Mouse (Mus musculus): ENCODE measurements around the gene Shroom3. TPM values are rescaled to one million over a fixed set of nuclear protein-coding genes. Genes with fewer than 3 reads are reported as not detected.

The Shroom3 gene
- polyA plus RNA-seq, 1 experiment from 2014 or later: 2.5 TPM

GRCm38 (mm10) chr5:92994861-92995260 is 311.6 kb downstream of the Shroom3 start:
- H3K4me3 ChIP-seq (replicated peaks): no peak overlapping the region
- no peak overlapping the region for H3K27ac ChIP-seq
- ATAC-seq: no peak
- H3K36me3 ChIP-seq: no peaks in the 10 kb centered on the region
- H3K27me3 ChIP-seq: no peaks in the 10 kb centered on the region
- WGBS: 89% methylated on average over 2 of the region's 2 CpGs
- no peak overlapping the region for H3K4me2 ChIP-seq (replicated peaks)
- no peak overlapping the region for H3K9ac ChIP-seq (replicated peaks)
- H3K4me1 ChIP-seq (replicated peaks): peaks cover 9% of the 10 kb centered on the region
- H3K9me3 ChIP-seq: no peaks in the 10 kb centered on the region

- WGBS: 57% methylated on average over 5 of the region's 5 CpGs
- ATAC-seq: no peak
- peaks cover 9% of the 10 kb centered on the region for H3K4me1 ChIP-seq (replicated peaks)
- no peak overlapping the region for H3K9ac ChIP-seq (replicated peaks)
- H3K27me3 ChIP-seq: no peaks in the 10 kb centered on the region
- no peak overlapping the region for H3K4me2 ChIP-seq (replicated peaks)
- H3K9me3 ChIP-seq: no peaks in the 10 kb centered on the region
- no peak overlapping the region for H3K4me3 ChIP-seq (replicated peaks)
- no peaks in the 10 kb centered on the region for H3K36me3 ChIP-seq
- no peak overlapping the region for H3K27ac ChIP-seq
Observed at GRCm38 (mm10) chr5:92997428-92998120, 314.3 kb downstream of the Shroom3 start.

- H3K36me3 ChIP-seq: no peaks in the 10 kb centered on the region
- no peaks in the 10 kb centered on the region for H3K9me3 ChIP-seq
- ATAC-seq: 0 out of 2 replicates have a peak, but pooled peaks have one; percentile 30
- H3K27me3 ChIP-seq: no peaks in the 10 kb centered on the region
- peaks cover 9% of the 10 kb centered on the region for H3K4me1 ChIP-seq (replicated peaks)
- H3K9ac ChIP-seq (replicated peaks): no peak overlapping the region
- 63% methylated on average over 5 of the region's 5 CpGs for WGBS
- no peak overlapping the region for H3K27ac ChIP-seq
- no peak overlapping the region for H3K4me3 ChIP-seq (replicated peaks)
- H3K4me2 ChIP-seq (replicated peaks): no peak overlapping the region
Observed at GRCm38 (mm10) chr5:92998494-92999016, 315.3 kb downstream of the Shroom3 start.

- Histone ChIP-seq H3K4me2 (replicated peaks) (no peak overlapping the region), H3K27ac (no peak overlapping the region), H3K4me1 (replicated peaks) (peaks cover 9% of the 10 kb centered on the region), H3K9ac (replicated peaks) (no peak overlapping the region), H3K27me3 (no peaks in the 10 kb centered on the region), H3K36me3 (no peaks in the 10 kb centered on the region), H3K4me3 (replicated peaks) (no peak overlapping the region), H3K9me3 (no peaks in the 10 kb centered on the region)
- no peak for ATAC-seq
- 86% methylated on average over 6 of the region's 6 CpGs for WGBS
Observed at GRCm38 (mm10) chr5:93000060-93000459, 316.8 kb downstream of the Shroom3 start.

GRCm38 (mm10) chr5:93000774-93001757 is 317.8 kb downstream of the Shroom3 start:
- ATAC-seq: no peak
- no peaks in the 10 kb centered on the region for H3K9me3 ChIP-seq
- H3K36me3 ChIP-seq: no peaks in the 10 kb centered on the region
- no peak overlapping the region for H3K4me2 ChIP-seq (replicated peaks)
- H3K4me3 ChIP-seq (replicated peaks): no peak overlapping the region
- H3K9ac ChIP-seq (replicated peaks): no peak overlapping the region
- H3K27ac ChIP-seq: no peak overlapping the region
- H3K27me3 ChIP-seq: no peaks in the 10 kb centered on the region
- H3K4me1 ChIP-seq (replicated peaks): peaks cover 18% of the 10 kb centered on the region
- 87% methylated on average over 17 of the region's 17 CpGs for WGBS

GRCm38 (mm10) chr5:93002615-93003014 is 319.4 kb downstream of the Shroom3 start:
- 87% methylated on average over 2 of the region's 2 CpGs for WGBS
- ATAC-seq: no peak

GRCm38 (mm10) chr5:93005229-93005814 is 322.1 kb downstream of the Shroom3 start:
- H3K9me3 ChIP-seq: no peaks in the 10 kb centered on the region
- peak; percentile 11; the same call in 1 of the 2 replicates for ATAC-seq
- H3K27me3 ChIP-seq: no peaks in the 10 kb centered on the region
- H3K4me1 ChIP-seq (replicated peaks): peaks cover 11% of the 10 kb centered on the region; the same call in 1 of the 2 replicates
- H3K9ac ChIP-seq (replicated peaks): no peak overlapping the region
- peak overlapping the region; percentile 9; the same call in 1 of the 2 replicates for H3K4me3 ChIP-seq (replicated peaks)
- H3K27ac ChIP-seq: 0 out of 2 replicates have a peak overlapping the region, but pooled peaks have one; percentile 6
- H3K36me3 ChIP-seq: no peaks in the 10 kb centered on the region
- peak overlapping the region; percentile 39 for H3K4me2 ChIP-seq (replicated peaks)
- WGBS: 9% methylated on average over 20 of the region's 20 CpGs

More at GRCm38 (mm10) chr5:93002615-93003014, 319.4 kb downstream of the Shroom3 start:
- Histone ChIP-seq H3K36me3 (no peaks in the 10 kb centered on the region), H3K27ac (no peak overlapping the region), H3K9ac (replicated peaks) (no peak overlapping the region), H3K4me1 (replicated peaks) (peaks cover 16% of the 10 kb centered on the region), H3K4me2 (replicated peaks) (no peak overlapping the region), H3K4me3 (replicated peaks) (no peak overlapping the region), H3K9me3 (no peaks in the 10 kb centered on the region), H3K27me3 (no peaks in the 10 kb centered on the region)

GRCm38 (mm10) chr5:93005815-93006341 is 322.6 kb downstream of the Shroom3 start:
- Histone ChIP-seq H3K9ac (replicated peaks) (no peak overlapping the region), H3K36me3 (no peaks in the 10 kb centered on the region), H3K4me2 (replicated peaks) (peak overlapping the region; percentile 39), H3K4me1 (replicated peaks) (peaks cover 11% of the 10 kb centered on the region; the same call in 1 of the 2 replicates), H3K9me3 (no peaks in the 10 kb centered on the region), H3K27ac (0 out of 2 replicates have a peak overlapping the region, but pooled peaks have one; percentile 6), H3K27me3 (no peaks in the 10 kb centered on the region), H3K4me3 (replicated peaks) (peak overlapping the region; percentile 9; the same call in 1 of the 2 replicates)
- 41% methylated on average over 14 of the region's 14 CpGs for WGBS
- peak; percentile 65; the same call in 1 of the 2 replicates for ATAC-seq

- H3K4me1 ChIP-seq (replicated peaks): peaks cover 11% of the 10 kb centered on the region; the same call in 1 of the 2 replicates
- 94% methylated on average over 9 of the region's 9 CpGs for WGBS
- H3K4me3 ChIP-seq (replicated peaks): no peak overlapping the region
- no peak overlapping the region for H3K4me2 ChIP-seq (replicated peaks)
- no peaks in the 10 kb centered on the region for H3K27me3 ChIP-seq
- no peaks in the 10 kb centered on the region for H3K36me3 ChIP-seq
- no peak for ATAC-seq
- H3K9me3 ChIP-seq: no peaks in the 10 kb centered on the region
- H3K27ac ChIP-seq: no peak overlapping the region
- H3K9ac ChIP-seq (replicated peaks): no peak overlapping the region
Observed at GRCm38 (mm10) chr5:93008256-93008655, 325.0 kb downstream of the Shroom3 start.

All from midbrain, embryonic 13.5 days (tissue).